Mouse (Mus musculus) C2C12 (cell line): Measurements from ENCODE around the gene Pex14.

ENCODE experiments used
- CTCF ChIP-seq: IDR thresholded peaks from one replicate; pipeline ENCODE4 v1.5.1; 2011; ENCODE audit not compliant: control insufficient read depth, insufficient read depth, insufficient read length
- MAX ChIP-seq: IDR thresholded peaks from one replicate; pipeline ENCODE4 v1.6.1; 2011; ENCODE audit warnings: mild to moderate bottlenecking, control low read depth
- MYOG ChIP-seq: IDR thresholded peaks from one replicate; pipeline ENCODE4 v1.6.1; 2011; ENCODE audit not compliant: control insufficient read depth, insufficient read length; ENCODE audit errors: extremely low read depth
- USF1 ChIP-seq: IDR thresholded peaks from one replicate; pipeline ENCODE4 v1.6.1; 2011; ENCODE audit warnings: low read depth, mild to moderate bottlenecking, control low read depth, moderate library complexity

GRCm38 (mm10) chr4:148966132-148966531 is 133.5 kb downstream of the Pex14 start:
- TF ChIP-seq CTCF (no peak), MYOG (no peak), MAX (no peak), USF1 (no peak)
